Comparison of ENCODE assay signal across 24 mouse cellular contexts in genomic region chrX:9487671-9488070, GRCm38 (mm10). TPM values are rescaled to one million over a fixed set of nuclear protein-coding genes. Genes with fewer than 3 reads are reported as not detected.
DNase-seq lines count a peak whose midpoint lies in the region; ATAC-seq and TF ChIP-seq lines count a peak whose summit lies in the region.
"Had no signal": no experiment of that assay in that cellular context is flagged by ENCODE, and none has a peak within 500 bp of the region (broad histone marks: within the 10 kb centered on the region; RNA-seq: fewer than 3 reads in every experiment).

TSS of gene Cybb (minus strand) at chrX:9487771.

- no peaks in the 10 kb centered on the region for H3K27me3 ChIP-seq in liver, embryonic 16.5 days (ENCODE audit: control insufficient read depth, insufficient read depth, low read depth, low read length)
- H3K27me3 ChIP-seq in midbrain, postnatal 0 days (ENCODE audit: insufficient read depth, low read length), result no peaks in the 10 kb centered on the region
- H3K27me3 ChIP-seq: heart, embryonic 15.5 days; limb, embryonic 12.5 days; midbrain, embryonic 13.5 days; neural tube, embryonic 15.5 days had no signal

- no peak for ATAC-seq in liver, embryonic 16.5 days (ENCODE audit: low read depth)
- ATAC-seq in activated CD4-positive, CD25-positive, alpha-beta regulatory T cell, adult 4 months, result no peak
- ATAC-seq in common myeloid progenitor, adult 5-6 weeks (replicated peaks; ENCODE audit: low read depth, poor library complexity, severe bottlenecking), result no peak
- ATAC-seq in megakaryocyte, adult 5-6 weeks (ENCODE audit: poor library complexity, severe bottlenecking), result no peak
- no peak for ATAC-seq in midbrain, postnatal 0 days (ENCODE audit: low FRiP score)
- ATAC-seq: hindbrain, postnatal 0 days; midbrain, embryonic 13.5 days; Patski had no signal

- H3K9ac ChIP-seq in liver, embryonic 16.5 days (ENCODE audit: low read depth, low read length), result no peak within 1 kb of the TSS
- H3K9ac ChIP-seq in midbrain, postnatal 0 days (replicated peaks; ENCODE audit: low read length, poor library complexity, severe bottlenecking), result no peak within 1 kb of the TSS
- H3K9ac ChIP-seq: heart, embryonic 15.5 days; limb, embryonic 12.5 days; midbrain, embryonic 13.5 days; neural tube, embryonic 15.5 days had no signal

- H3K4me1 ChIP-seq in liver, embryonic 16.5 days (ENCODE audit: control insufficient read depth, low read depth, low read length), result no peaks in the 10 kb centered on the region
- no peaks in the 10 kb centered on the region for H3K4me1 ChIP-seq in midbrain, postnatal 0 days (ENCODE audit: insufficient read depth, low read length)
- H3K4me1 ChIP-seq: forebrain, embryonic 10.5 days; heart, embryonic 15.5 days; hindbrain, embryonic 10.5 days; limb, embryonic 12.5 days; midbrain, embryonic 13.5 days; neural tube, embryonic 15.5 days had no signal

- DNase-seq in liver, result no peak
- DNase-seq in urinary bladder, adult 2 months (ENCODE audit: low spot score), result no peak
- no peak for DNase-seq in midbrain, postnatal 0 days (ENCODE audit: low spot score)
- DNase-seq: cerebellum, adult 11-12 months; cerebellum, postnatal 14 days; embryo, embryonic 11 days; gastrocnemius, adult 2 months; heart, adult 2 months; kidney, adult 11 months; lung, adult 18-20 months; thymus, postnatal 25 days had no signal

- no peak within 1 kb of the TSS for H3K4me2 ChIP-seq in liver, embryonic 16.5 days (ENCODE audit: low read depth, low read length)
- H3K4me2 ChIP-seq in midbrain, postnatal 0 days (ENCODE audit: low read depth, low read length, poor library complexity, severe bottlenecking), result no peak within 1 kb of the TSS
- H3K4me2 ChIP-seq: heart, embryonic 15.5 days; limb, embryonic 12.5 days; midbrain, embryonic 13.5 days; neural tube, embryonic 15.5 days had no signal

- H3K36me3 ChIP-seq in liver, embryonic 16.5 days (ENCODE audit: control insufficient read depth, insufficient read depth), result no peaks in the 10 kb centered on the region
- H3K36me3 ChIP-seq in midbrain, postnatal 0 days (ENCODE audit: insufficient read depth, low read length), result no peaks in the 10 kb centered on the region
- H3K36me3 ChIP-seq: forebrain, embryonic 10.5 days; heart, embryonic 15.5 days; hindbrain, embryonic 10.5 days; limb, embryonic 12.5 days; midbrain, embryonic 13.5 days; neural tube, embryonic 15.5 days had no signal

- H3K27ac ChIP-seq in liver, embryonic 16.5 days (ENCODE audit: low read length), result no peak within 1 kb of the TSS
- H3K27ac ChIP-seq in midbrain, postnatal 0 days (ENCODE audit: low read depth, low read length), result no peak within 1 kb of the TSS
- H3K27ac ChIP-seq: forebrain, embryonic 10.5 days; gastrocnemius, adult 2 months; heart, adult 2 months; heart, embryonic 15.5 days; hindbrain, embryonic 10.5 days; hindbrain, postnatal 0 days; limb, embryonic 12.5 days; midbrain, embryonic 13.5 days; neural tube, embryonic 15.5 days; stomach, postnatal 0 days had no signal

- no peak for TF ChIP-seq CTCF in midbrain, postnatal 0 days (IDR thresholded peaks at IDR 0.05)

- WGBS in liver, embryonic 16.5 days (ENCODE audit: insufficient replicate concordance), result 60% methylated on average over 4 of the region's 4 CpGs
- 80% methylated on average over 4 of the region's 4 CpGs for WGBS in midbrain, postnatal 0 days

- H3K9me3 ChIP-seq in liver, embryonic 16.5 days (replicated peaks; ENCODE audit: control insufficient read depth, low read length), result no peaks in the 10 kb centered on the region
- H3K9me3 ChIP-seq in midbrain, postnatal 0 days (ENCODE audit: low read length), result no peaks in the 10 kb centered on the region
- H3K9me3 ChIP-seq: forebrain, embryonic 10.5 days; heart, embryonic 15.5 days; hindbrain, embryonic 10.5 days; limb, embryonic 12.5 days; midbrain, embryonic 13.5 days; neural tube, embryonic 15.5 days had no signal

- H3K4me3 ChIP-seq in liver, embryonic 16.5 days (ENCODE audit: low read depth, low read length), result no peak within 1 kb of the TSS
- H3K4me3 ChIP-seq in midbrain, postnatal 0 days (ENCODE audit: low read depth, low read length), result no peak within 1 kb of the TSS
- H3K4me3 ChIP-seq: forebrain, embryonic 10.5 days; gastrocnemius, adult 2 months; heart, adult 2 months; heart, embryonic 15.5 days; hindbrain, embryonic 10.5 days; limb, embryonic 12.5 days; midbrain, embryonic 13.5 days; neural tube, embryonic 15.5 days had no signal

RNA-seq across cellular contexts. Expression of gene Cybb, which starts in this region (rescaled TPM):
- 17.9 and 19.6 TPM in 2 replicates for polyA plus RNA-seq in liver, embryonic 16.5 days (2015; fragmentation: Nextera tagmentation; extraction: Ambion mirVana)
- 10 to 100 TPM; 23.0 to 34.5 TPM for polyA plus RNA-seq in activated CD4-positive, CD25-positive, alpha-beta regulatory T cell, adult 4 months (2017; shearing (Covaris generic))
- total RNA-seq in common myeloid progenitor, adult 5-6 weeks (2017), result 9.0 and 11.8 TPM in 2 replicates
- total RNA-seq in megakaryocyte, adult 5-6 weeks (2015), result 890 and 891 TPM in 2 replicates
- total RNA-seq in megakaryocyte, adult 5-6 weeks (2017), result 1,069 and 1,126 TPM in 2 replicates
- 5.0 and 7.7 TPM in 2 replicates for polyA plus RNA-seq in urinary bladder, adult 2 months (2012; rRNA removed)
- 0.16 and 10.9 TPM in 2 replicates for total RNA-seq in midbrain, postnatal 0 days (2014; rRNA removed)
- polyA plus RNA-seq in midbrain, postnatal 0 days (2015; fragmentation: Nextera tagmentation; extraction: Ambion mirVana), result 0.29 and 0.59 TPM in 2 replicates
- polyA plus RNA-seq: Patski had no signal

Comparison
In these comparisons a context has a peak if more than half of its experiments do, and no peak if none do; other contexts are left out.
1. RNA of gene Cybb (total RNA-seq): 890 to 1,126 TPM in megakaryocyte, adult 5-6 weeks; 9.0 to 11.8 TPM in common myeloid progenitor, adult 5-6 weeks and 0.16 to 10.9 TPM in midbrain, postnatal 0 days; every median in the first group is over 10 times any median in the second.